ENCODE assay signal across 26 mouse cellular contexts in genomic region chr17:12529384-12529985, GRCm38 (mm10). TPM values are rescaled to one million over a fixed set of nuclear protein-coding genes. Genes with fewer than 3 reads are reported as not detected.
A peak's percentile ranks its signal among the peaks of the same experiment; 100 is the strongest.
DNase-seq lines count a peak whose midpoint lies in the region; ATAC-seq lines count a peak whose summit lies in the region.
"Had no signal": no experiment of that assay in that cellular context is flagged by ENCODE, and none has a peak within 500 bp of the region (broad histone marks: within the 10 kb centered on the region; RNA-seq: fewer than 3 reads in every experiment).

No protein-coding gene starts in this region.

- no peaks in the 10 kb centered on the region for H3K9me3 ChIP-seq in heart, embryonic 13.5 days
- no peaks in the 10 kb centered on the region for H3K9me3 ChIP-seq in heart, embryonic 12.5 days (replicated peaks)
- H3K9me3 ChIP-seq in embryonic facial prominence, embryonic 10.5 days = no peaks in the 10 kb centered on the region
- no peaks in the 10 kb centered on the region for H3K9me3 ChIP-seq in forebrain, embryonic 11.5 days (ENCODE audit: control insufficient read depth, low read length)
- H3K9me3 ChIP-seq: hindbrain, embryonic 15.5 days; intestine, embryonic 15.5 days; liver, embryonic 12.5 days; neural tube, embryonic 13.5 days; stomach, embryonic 15.5 days had no signal

- H3K9ac ChIP-seq in heart, embryonic 13.5 days = no peak overlapping the region
- H3K9ac ChIP-seq in heart, embryonic 12.5 days = no peak overlapping the region
- H3K9ac ChIP-seq in forebrain, embryonic 11.5 days (ENCODE audit: low read length) = no peak overlapping the region
- H3K9ac ChIP-seq: forebrain, postnatal 0 days; hindbrain, embryonic 15.5 days; intestine, embryonic 15.5 days; liver, embryonic 12.5 days; neural tube, embryonic 13.5 days; stomach, embryonic 15.5 days had no signal

- H3K4me2 ChIP-seq in heart, embryonic 13.5 days = no peak overlapping the region
- H3K4me2 ChIP-seq in heart, embryonic 12.5 days = no peak overlapping the region
- H3K4me2 ChIP-seq in forebrain, embryonic 11.5 days (ENCODE audit: low read depth, low read length, severe bottlenecking) = no peak overlapping the region
- H3K4me2 ChIP-seq: hindbrain, embryonic 15.5 days; intestine, embryonic 15.5 days; liver, embryonic 12.5 days; midbrain, embryonic 11.5 days; neural tube, embryonic 13.5 days; stomach, embryonic 15.5 days had no signal

- no peak for ATAC-seq in heart, embryonic 13.5 days (ENCODE audit: extremely low read depth, insufficient number of reproducible peaks, low FRiP score, low TSS enrichment)
- no peak for ATAC-seq in heart, embryonic 12.5 days (ENCODE audit: insufficient number of reproducible peaks, low FRiP score)
- ATAC-seq in forebrain, embryonic 11.5 days (replicated peaks; ENCODE audit: low FRiP score) = no peak
- ATAC-seq: forebrain, postnatal 0 days; intestine, embryonic 15.5 days; liver, embryonic 12.5 days had no signal

- peak; percentile 37 for DNase-seq in embryonic facial prominence, embryonic 10.5 days (ENCODE audit: low spot score)
- DNase-seq in lung, postnatal 10 days = peak; percentile 60
- no peak for DNase-seq in spleen, postnatal 14 days (ENCODE audit: low spot score in 2 of 2)
- no peak for DNase-seq in forebrain, embryonic 11.5 days (ENCODE audit: low spot score)
- DNase-seq: B cell, adult 2 months; cerebellum, adult 2 months; cerebellum, postnatal 36 days; forebrain, postnatal 0 days; gastrocnemius, adult 2 months; kidney, postnatal 4 days; layer of hippocampus, adult 9-11 months; spleen, adult 18-20 months; thymus, adult 2 months had no signal

- WGBS in heart, embryonic 13.5 days = 39% methylated on average over 4 of the region's 4 CpGs
- 35% methylated on average over 4 of the region's 4 CpGs for WGBS in heart, embryonic 12.5 days
- WGBS in embryonic facial prominence, embryonic 10.5 days = 56% methylated on average over 4 of the region's 4 CpGs
- 72% methylated on average over 4 of the region's 4 CpGs for WGBS in forebrain, embryonic 11.5 days

- peaks cover 18% of the 10 kb centered on the region for H3K4me1 ChIP-seq in heart, embryonic 13.5 days
- peaks cover 8% of the 10 kb centered on the region for H3K4me1 ChIP-seq in heart, embryonic 12.5 days (replicated peaks)
- H3K4me1 ChIP-seq in brown adipose tissue, adult 24 weeks (ENCODE audit: control insufficient read depth, insufficient read depth, insufficient read length, low read length) = peaks cover 6% of the 10 kb centered on the region
- peaks cover 16% of the 10 kb centered on the region for H3K4me1 ChIP-seq in embryonic facial prominence, embryonic 10.5 days
- no peaks in the 10 kb centered on the region for H3K4me1 ChIP-seq in forebrain, embryonic 11.5 days (replicated peaks; ENCODE audit: control insufficient read depth, insufficient read depth, low read length)
- H3K4me1 ChIP-seq: hindbrain, embryonic 15.5 days; intestine, embryonic 15.5 days; liver, embryonic 12.5 days; neural tube, embryonic 13.5 days had no signal

- H3K4me3 ChIP-seq in heart, embryonic 13.5 days = no peak overlapping the region
- H3K4me3 ChIP-seq in heart, embryonic 12.5 days = no peak overlapping the region
- no peak overlapping the region for H3K4me3 ChIP-seq in brown adipose tissue, adult 24 weeks (ENCODE audit: insufficient read depth, low read depth, low read length)
- H3K4me3 ChIP-seq in embryonic facial prominence, embryonic 10.5 days = no peak overlapping the region
- no peak overlapping the region for H3K4me3 ChIP-seq in forebrain, embryonic 11.5 days (ENCODE audit: low read depth, low read length)
- H3K4me3 ChIP-seq: gastrocnemius, adult 2 months; hindbrain, embryonic 15.5 days; intestine, embryonic 15.5 days; left cerebral cortex, adult 2 months; liver, embryonic 12.5 days; neural tube, embryonic 13.5 days; stomach, embryonic 15.5 days had no signal

- 0 out of 2 replicates have a peak, but pooled peaks cover 9% of the 10 kb centered on the region for H3K27me3 ChIP-seq in heart, embryonic 13.5 days (replicated peaks)
- no peaks in the 10 kb centered on the region for H3K27me3 ChIP-seq in heart, embryonic 12.5 days (replicated peaks)
- H3K27me3 ChIP-seq in embryonic facial prominence, embryonic 10.5 days (replicated peaks; ENCODE audit: low read depth, poor library complexity, severe bottlenecking) = peaks cover 6% of the 10 kb centered on the region; the same call in 1 of the 2 replicates
- H3K27me3 ChIP-seq in forebrain, embryonic 11.5 days (ENCODE audit: control insufficient read depth, insufficient read depth, low read length) = no peaks in the 10 kb centered on the region
- H3K27me3 ChIP-seq: intestine, embryonic 15.5 days; neural tube, embryonic 13.5 days; stomach, embryonic 15.5 days had no signal

- no peaks in the 10 kb centered on the region for H3K36me3 ChIP-seq in heart, embryonic 13.5 days
- H3K36me3 ChIP-seq in heart, embryonic 12.5 days = no peaks in the 10 kb centered on the region
- H3K36me3 ChIP-seq in embryonic facial prominence, embryonic 10.5 days (replicated peaks) = no peaks in the 10 kb centered on the region
- no peaks in the 10 kb centered on the region for H3K36me3 ChIP-seq in forebrain, embryonic 11.5 days (ENCODE audit: control insufficient read depth, insufficient read depth, low read length)
- H3K36me3 ChIP-seq: hindbrain, embryonic 15.5 days; intestine, embryonic 15.5 days; liver, embryonic 12.5 days; neural tube, embryonic 13.5 days; stomach, embryonic 15.5 days had no signal

- H3K27ac ChIP-seq in heart, embryonic 13.5 days (replicated peaks) = peak overlapping the region; percentile 25; the same call in 1 of the 2 replicates
- no peak overlapping the region for H3K27ac ChIP-seq in heart, embryonic 12.5 days (ENCODE audit: poor library complexity, severe bottlenecking)
- H3K27ac ChIP-seq in brown adipose tissue, adult 24 weeks (replicated peaks; ENCODE audit: low read depth, low read length) = peak overlapping the region; percentile 83
- peak overlapping the region; percentile 20; the same call in 1 of the 2 replicates for H3K27ac ChIP-seq in embryonic facial prominence, embryonic 10.5 days (replicated peaks)
- no peak overlapping the region for H3K27ac ChIP-seq in forebrain, embryonic 11.5 days (ENCODE audit: low read depth, low read length)
- H3K27ac ChIP-seq: gastrocnemius, adult 2 months; hindbrain, embryonic 15.5 days; intestine, embryonic 15.5 days; left cerebral cortex, adult 2 months; liver, embryonic 12.5 days; macrophage; neural tube, embryonic 13.5 days; stomach, embryonic 15.5 days had no signal

RNA-seq across cellular contexts. Expression of gene Slc22a3, which starts 22.0 kb away (rescaled TPM):
- polyA plus RNA-seq in heart, embryonic 13.5 days (2015; fragmentation: Nextera tagmentation; extraction: Ambion mirVana) = 0.10 and 0.36 TPM in 2 replicates
- polyA plus RNA-seq in heart, embryonic 12.5 days (2016; fragmentation: Nextera tagmentation; extraction: Ambion mirVana) = 0.22 and 0.27 TPM in 2 replicates
- polyA plus RNA-seq in brown adipose tissue, adult 24 weeks (2012; ENCODE audit: insufficient read depth, insufficient read length, missing spikeins) = 24.6 and 33.8 TPM in 2 replicates
- polyA plus RNA-seq in embryonic facial prominence, embryonic 10.5 days (2016; fragmentation: Nextera tagmentation; extraction: Ambion mirVana) = 0.05 and 0.08 TPM in 2 replicates
- polyA plus RNA-seq in forebrain, embryonic 11.5 days (2014; fragmentation: Nextera tagmentation; extraction: Ambion mirVana) = 0.12 and 0.15 TPM in 2 replicates
- polyA plus RNA-seq: macrophage had no signal

RNA-seq across cellular contexts. Expression of gene Slc22a2, which starts 54.4 kb away (rescaled TPM):
- polyA plus RNA-seq in heart, embryonic 13.5 days (2015; fragmentation: Nextera tagmentation; extraction: Ambion mirVana) = not detected in 2 replicates
- polyA plus RNA-seq in heart, embryonic 12.5 days (2016; fragmentation: Nextera tagmentation; extraction: Ambion mirVana) = not detected in 2 replicates
- 1.9 and 3.6 TPM in 2 replicates for polyA plus RNA-seq in brown adipose tissue, adult 24 weeks (2012; ENCODE audit: insufficient read depth, insufficient read length, missing spikeins)
- polyA plus RNA-seq in embryonic facial prominence, embryonic 10.5 days (2016; fragmentation: Nextera tagmentation; extraction: Ambion mirVana) = not detected in 2 replicates
- not detected in 2 replicates for polyA plus RNA-seq in forebrain, embryonic 11.5 days (2014; fragmentation: Nextera tagmentation; extraction: Ambion mirVana)
- polyA plus RNA-seq: heart, embryonic 16.5 days; intestine, embryonic 15.5 days; limb, embryonic 11.5 days; liver, embryonic 12.5 days; macrophage; midbrain, embryonic 11.5 days had no signal

Comparison
In these comparisons a context has a peak if more than half of its experiments do, and no peak if none do; other contexts are left out.
1. H3K27ac ChIP-seq: peak in heart, embryonic 13.5 days (single experiment), brown adipose tissue, adult 24 weeks (single experiment) and embryonic facial prominence, embryonic 10.5 days (single experiment); none in heart, embryonic 12.5 days (single experiment) and forebrain, embryonic 11.5 days (single experiment).
2. DNase-seq: peak in embryonic facial prominence, embryonic 10.5 days (single experiment) and lung, postnatal 10 days (single experiment); none in spleen, postnatal 14 days (0 of 2) and forebrain, embryonic 11.5 days (single experiment).
3. RNA of gene Slc22a3, which starts 22.0 kb away (polyA plus RNA-seq): 24.6 to 33.8 TPM in brown adipose tissue, adult 24 weeks; 0.10 to 0.36 TPM in heart, embryonic 13.5 days, 0.22 to 0.27 TPM in heart, embryonic 12.5 days, 0.12 to 0.15 TPM in forebrain, embryonic 11.5 days and 0.05 to 0.08 TPM in embryonic facial prominence, embryonic 10.5 days; every median in the first group is over 10 times any median in the second.